Mouse (Mus musculus) lung, postnatal 10 days (tissue): ENCODE measurements around the gene Glmn.

ENCODE experiments used
- DNase-seq: peaks from one replicate; pipeline ENCODE4 v3.0.0; 2021

The Glmn gene

DNA sequence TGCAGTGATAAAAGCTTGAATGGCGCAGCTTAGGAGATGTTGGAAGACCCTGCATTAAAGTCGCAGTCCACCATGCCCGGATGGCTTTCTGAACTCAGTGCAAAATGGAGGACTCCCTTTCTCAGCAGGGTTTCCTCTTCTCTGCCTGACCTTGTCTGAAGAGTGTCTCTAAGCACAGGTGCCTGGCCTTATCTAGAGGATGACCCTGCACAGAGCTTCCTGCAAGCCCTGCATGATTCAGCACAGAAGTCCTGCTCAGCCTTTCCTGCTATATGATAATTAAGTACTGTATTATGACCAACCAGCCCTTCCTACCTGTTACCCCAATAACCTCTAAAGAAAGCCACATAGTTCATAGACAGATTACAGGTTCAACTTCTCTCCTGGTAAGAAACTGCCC is 82.2 kb downstream of the Glmn start:
- DNase-seq = no peak

DNA sequence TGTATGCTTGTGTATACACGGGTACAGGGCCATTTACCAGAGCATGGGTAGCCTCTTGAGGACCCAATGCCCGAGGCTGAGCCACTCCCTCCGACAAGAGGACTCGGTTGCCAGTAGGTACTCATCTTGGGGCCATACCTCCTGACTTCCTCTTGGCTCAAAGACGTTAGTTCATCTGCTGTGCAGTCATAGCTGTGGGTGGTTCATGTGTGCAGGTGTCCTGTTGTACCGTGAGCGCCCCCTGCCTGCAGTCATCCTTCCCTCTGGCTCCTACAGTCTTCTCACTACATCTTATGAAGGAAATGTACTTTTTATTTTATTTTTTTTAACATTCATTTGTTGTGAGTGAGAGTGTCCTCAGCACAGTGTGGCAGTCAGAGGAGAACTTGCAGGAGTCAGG is 84.1 kb downstream of the Glmn start:
- peak; percentile 50 for DNase-seq

DNA sequence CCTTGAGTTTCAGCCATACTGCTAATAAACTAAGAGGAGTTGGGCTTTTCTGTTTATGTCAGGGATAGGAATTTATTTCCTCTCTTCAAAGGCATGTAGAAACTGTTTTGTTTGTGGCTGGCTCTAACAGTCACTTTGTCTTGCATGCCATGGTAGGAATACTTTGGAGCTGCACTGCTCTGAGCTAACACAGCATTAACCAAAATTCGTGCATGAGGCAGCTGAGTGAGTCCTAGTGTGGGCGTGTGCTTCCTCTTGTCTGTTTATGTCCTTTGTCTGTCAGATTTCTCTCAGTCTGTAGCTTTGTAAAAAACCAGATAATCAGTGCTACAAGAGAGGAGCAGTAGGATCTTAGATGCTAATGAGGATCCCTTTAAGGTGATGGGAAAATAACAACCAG is 86.4 kb downstream of the Glmn start:
- DNase-seq = no peak

DNA sequence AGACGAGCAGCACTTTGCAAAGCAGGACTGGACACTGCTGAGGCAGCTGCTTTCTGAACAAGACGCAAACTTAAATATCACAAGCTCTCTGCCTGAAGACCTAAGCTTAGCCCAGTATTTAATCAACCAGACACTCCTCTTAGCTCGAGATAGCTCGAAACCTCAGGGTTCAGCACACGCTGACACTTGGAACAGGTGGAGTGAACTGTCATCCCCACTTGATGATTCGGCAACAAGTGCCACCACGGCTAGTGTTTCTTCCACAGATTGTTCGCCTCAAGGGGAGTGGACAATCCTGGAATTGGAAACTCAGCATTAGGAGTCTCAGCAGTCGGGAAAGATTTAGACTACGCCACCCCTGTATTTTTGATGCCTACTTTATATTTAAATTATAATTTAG is 87.2 kb downstream of the Glmn start:
- no peak for DNase-seq

DNA sequence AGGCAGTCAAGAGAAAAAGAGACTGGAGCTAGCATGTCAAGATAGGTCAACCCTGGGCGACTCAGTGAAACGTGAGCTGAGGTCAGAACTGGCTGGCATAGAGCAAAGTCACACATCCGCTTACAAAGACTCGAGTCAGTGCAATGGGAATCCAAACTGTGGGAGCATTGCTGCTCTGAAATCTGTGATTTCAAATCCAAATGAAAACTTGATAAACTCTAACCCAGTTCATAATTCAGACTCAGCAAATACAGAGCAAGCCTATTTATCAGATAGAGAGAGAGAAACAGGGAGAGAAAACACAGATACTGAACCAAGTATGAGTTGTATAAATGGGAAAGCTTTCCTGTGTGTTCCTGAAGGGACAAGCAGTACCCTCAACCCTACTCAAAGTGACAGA is 90.4 kb downstream of the Glmn start, which contains the start of gene Gm42669:
TSS of gene Gm42669 (plus strand) at position 301 of the 400 bp plus-strand sequence.
- DNase-seq = no peak

DNA sequence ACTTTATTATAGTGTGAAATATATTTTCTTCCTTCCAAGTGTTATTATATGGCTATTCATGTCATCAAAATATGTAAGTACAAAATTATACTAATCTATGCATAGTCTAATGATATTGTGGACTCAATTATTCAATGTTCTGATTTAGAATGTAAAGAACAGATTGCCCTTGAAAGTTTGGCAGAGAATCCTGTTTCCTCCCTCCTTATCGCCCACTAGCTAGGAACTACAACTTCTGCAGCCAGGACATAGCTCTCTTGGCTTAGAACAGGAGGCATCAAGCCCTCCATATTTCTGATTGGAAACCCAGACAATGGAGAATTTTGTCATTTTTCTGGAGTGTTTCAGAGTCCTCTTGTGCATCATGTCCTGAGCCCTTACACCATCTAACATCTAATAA is 96.9 kb downstream of the Glmn start:
- DNase-seq = no peak

DNA sequence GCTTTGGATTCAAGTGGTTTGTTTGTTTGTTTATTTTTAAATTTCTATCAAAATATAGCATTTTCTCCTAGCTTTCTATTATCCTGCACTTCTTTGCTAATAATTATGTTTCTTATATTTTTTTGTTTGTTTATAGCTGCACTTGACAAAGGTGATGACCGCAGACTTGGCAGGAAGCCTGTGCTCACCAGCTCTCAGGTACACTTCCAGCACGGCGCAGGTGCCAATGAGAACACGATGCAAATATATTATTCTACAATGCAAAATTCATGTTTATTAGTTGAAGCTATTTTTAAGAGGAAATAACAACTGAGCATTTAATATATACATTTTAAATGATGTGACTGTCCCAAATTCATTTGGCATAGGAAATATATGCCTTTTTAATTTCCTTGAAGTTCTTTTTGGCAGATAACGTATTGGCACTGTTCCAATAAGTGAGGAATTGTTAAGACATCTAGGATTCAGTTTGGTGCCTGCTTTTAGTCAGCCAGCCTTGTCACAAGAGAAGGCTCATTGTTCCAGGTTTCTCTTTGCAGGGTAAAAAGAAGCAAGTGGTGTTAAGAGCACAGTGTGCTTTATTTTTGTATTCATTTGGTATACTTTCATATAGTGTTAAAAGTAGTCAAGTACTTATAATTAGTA is 97.7 kb downstream of the Glmn start:
- no peak for DNase-seq
